Mouse (Mus musculus) mesoderm, embryonic 11.5 days (tissue): ENCODE results near the gene Gm21915.

ENCODE experiments used
- DNase-seq: peaks from one replicate; pipeline ENCODE4 v3.0.0-alpha.2; 2012; ENCODE audit warnings: low read depth, low spot score

Gene Gm21915

GRCm38 (mm10) chr9:40666190-40666803, 4.1 kb upstream of the Gm21915 start:
- DNase-seq, result no peak

DNA sequence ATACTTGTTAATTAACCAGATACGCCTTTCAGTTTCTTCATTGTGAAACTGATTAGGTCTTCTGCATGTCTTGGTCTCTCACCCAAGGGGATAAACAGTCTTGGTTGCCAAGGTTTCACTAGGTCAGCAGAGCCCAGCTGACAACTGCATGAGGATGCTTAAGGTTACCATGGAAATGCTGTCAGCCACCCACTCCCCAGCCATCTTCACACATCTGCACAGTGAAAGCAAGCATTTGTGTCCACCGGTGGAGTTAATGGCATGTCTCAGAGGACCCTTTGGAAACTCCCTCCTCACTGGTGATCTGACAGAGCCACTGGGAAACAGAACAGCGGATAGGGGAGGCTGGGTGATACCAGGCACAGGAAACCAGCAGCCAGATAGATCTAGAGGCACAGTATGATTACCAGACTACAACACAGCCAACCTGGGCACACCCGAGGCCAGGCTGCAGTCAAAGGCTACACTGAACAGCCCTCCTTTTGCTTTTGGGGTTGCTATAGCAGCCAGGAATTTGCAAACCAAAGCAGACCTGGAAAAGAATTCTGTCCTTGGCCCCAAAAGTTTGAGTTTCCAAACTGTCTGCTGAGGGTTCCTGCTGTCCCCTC, 1.0 kb downstream of the Gm21915 start:
- DNase-seq, result peak; percentile 57

DNA sequence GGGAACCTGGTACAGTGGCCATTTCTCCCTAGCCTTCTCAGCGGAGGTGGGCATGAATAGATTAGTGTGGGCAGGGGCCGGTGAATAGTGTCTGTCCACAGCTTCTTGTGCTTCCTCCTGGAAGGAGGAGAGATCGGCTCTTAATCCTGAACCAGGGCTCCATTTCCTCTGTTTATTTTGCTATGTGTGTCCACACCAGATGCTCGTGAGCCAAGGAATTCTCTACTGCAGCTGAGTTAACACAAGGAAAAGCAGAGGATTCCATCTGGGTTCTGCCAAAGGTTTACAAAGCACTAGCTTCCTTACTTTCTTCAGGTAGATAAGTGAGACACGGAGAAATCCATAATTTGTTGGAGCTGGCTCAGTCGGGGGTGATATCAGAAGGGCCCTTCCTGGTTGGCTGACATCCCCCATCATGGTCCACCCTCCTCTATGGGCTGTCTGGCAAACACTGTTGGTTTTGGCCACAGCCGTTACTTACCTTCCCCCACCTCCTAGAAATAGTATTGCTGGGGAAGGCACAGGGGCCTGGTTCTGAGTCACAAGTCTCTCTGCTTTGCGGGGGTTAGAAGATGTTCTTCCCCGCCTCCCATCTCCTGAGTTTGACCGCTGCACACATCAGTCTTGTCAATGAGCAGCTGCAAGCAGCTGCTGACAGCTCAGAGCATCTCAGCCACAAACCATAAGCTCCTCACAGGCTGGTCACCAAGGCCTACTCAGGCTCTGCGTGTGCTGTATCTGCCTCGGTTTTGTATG, 5.0 kb downstream of the Gm21915 start:
- DNase-seq, result no peak

- DNase-seq, result no peak
Observed at GRCm38 (mm10) chr9:40678653-40679052, 8.2 kb downstream of the Gm21915 start.

GRCm38 (mm10) chr9:40685801-40686420, 15.5 kb downstream of the Gm21915 start, which contains the start of gene Clmp:
Gene Clmp (plus strand): TSS chr9:40685962.
- peak; percentile 69 for DNase-seq

- peak; percentile 64 for DNase-seq
Observed at GRCm38 (mm10) chr9:40686421-40686899, 16.0 kb downstream of the Gm21915 start.

DNA sequence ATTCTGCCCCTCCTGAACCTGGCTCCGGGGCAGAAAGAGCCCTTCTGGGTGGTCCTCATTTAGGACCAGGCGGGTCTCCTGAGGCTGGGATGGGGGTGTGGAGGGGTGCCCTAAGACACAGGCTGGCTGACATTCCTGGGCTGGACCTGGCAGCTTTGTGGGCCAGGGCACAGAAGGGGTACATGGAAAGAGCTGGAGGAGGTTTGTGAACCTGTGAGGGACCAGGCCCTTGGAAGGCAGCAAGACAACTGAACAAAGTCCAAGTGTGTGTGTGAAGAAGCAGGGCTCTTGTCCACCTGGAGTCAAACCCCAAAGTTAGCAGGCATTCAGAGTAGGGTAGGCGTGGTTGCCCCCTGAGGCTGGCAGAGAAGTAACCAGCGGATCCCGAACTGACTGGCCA, 16.6 kb downstream of the Gm21915 start:
- DNase-seq, result no peak

DNA sequence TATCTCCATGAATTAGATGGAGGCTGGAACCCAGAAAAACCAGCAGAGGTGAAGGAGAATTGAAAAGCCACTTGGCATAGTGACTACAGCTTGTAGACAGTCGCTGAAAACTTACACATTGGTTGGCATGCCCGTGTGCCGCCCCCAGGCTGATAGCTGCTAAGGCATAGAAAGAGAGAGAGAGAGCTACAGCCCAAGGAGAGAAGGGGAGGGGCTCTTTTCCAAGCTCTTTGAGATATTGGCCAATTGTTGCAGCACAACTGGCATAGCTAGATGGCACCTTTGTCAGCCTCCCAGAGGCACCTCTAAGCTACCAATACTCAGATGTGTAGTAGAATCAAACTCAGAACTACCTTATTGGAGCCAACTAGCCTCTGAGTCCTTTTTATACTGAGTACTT, 17.1 kb downstream of the Gm21915 start:
- DNase-seq, result no peak

DNA sequence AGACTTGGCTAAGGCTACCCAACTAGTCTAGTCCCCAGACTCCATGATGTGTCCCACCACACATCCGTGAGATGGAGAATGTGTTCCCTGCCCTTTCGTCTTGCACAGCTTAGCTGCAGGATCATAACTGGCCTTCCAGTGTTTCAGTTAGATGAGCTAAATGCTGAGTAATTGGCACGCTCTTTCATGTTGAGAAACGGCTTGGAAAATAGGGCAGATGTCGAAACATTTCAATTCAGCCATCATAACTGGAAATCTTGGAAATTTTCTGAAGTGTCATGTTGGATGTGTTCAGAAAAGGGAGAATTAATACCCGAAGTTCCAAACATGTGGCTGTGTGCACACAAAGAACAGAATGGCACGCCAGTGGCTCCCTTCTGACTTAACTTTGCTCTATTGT, 20.1 kb downstream of the Gm21915 start:
- no peak for DNase-seq

DNA sequence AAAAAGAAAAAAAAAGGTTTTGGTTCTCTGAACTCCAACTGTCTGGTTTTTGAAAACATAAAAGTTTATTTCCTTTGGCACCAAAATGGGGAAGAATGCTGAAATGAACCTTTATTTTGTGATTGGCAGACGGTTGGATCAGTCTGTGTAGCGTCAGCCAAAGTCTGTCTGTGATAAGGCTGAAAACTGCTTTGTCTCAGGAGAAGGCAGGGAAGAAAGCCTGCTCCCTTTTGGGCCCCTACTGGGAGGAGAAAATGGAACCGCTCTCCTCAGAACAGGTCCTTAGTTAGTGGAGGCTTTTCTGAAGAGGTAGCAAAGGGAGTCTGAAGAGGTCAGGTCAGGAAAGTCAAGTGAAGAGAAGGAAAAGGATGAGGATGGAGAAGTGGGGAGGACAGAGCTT, 22.6 kb downstream of the Gm21915 start:
- no peak for DNase-seq

DNA sequence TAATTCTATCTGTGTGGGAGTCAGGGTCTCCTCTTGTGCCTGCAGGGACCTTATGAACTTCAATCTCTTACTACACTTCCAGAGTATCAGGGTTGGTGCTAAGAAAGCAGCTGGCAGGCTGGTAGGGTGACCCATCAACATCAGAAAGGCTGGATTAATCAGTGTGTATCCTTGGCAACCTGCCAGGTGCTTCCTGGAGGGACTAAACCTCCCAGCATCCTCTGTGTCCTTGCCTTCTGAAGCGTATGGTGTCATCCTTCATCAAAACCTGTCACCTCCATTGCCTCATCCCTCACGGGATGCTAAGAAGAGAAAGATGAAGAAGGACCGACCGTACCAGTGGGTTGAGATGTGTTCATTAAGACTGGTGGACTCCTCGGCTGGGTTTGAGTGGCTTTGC, 23.4 kb downstream of the Gm21915 start:
- peak; percentile 45 for DNase-seq

GRCm38 (mm10) chr9:40694284-40694683, 23.9 kb downstream of the Gm21915 start:
- DNase-seq, result no peak

DNA sequence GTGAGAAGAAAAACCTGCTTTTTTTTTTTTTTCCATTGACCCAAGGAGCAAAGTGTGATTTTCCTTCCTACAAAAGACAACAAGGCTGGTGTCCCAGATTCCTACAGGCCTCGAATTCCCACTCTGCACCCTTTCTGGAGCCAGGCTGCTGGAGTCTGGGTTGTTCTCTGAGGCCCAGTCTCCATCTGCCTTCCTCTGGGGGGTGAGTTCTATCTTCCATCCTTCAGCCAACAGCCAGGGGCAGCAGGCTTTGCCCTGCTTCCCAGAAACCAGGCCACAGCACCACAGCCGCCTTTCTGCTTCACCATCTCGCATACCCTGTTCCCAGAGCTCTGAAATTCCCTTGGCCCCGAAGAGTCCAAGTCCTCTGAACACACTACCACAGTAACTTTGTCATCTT, 25.7 kb downstream of the Gm21915 start:
- DNase-seq, result no peak

DNA sequence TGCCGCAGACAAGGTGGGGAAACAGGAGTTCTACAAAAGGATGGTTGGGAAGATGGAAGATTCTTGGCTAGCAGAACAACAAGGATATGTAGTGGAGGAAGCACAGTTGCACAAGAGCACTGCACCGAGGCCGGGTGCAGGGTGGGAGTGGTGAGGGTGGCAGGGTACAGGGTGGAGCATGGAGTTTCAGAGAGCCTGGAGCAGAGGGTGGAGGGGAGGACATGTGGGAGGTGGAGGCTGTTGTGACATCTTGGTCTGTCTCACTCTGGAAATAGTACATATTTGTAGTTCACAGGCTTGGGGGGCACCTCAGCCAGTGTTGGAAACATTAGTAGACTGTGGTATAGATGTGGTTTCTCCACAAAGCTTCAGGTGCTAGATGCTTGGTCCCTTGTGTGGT, 28.8 kb downstream of the Gm21915 start:
- no peak for DNase-seq

DNA sequence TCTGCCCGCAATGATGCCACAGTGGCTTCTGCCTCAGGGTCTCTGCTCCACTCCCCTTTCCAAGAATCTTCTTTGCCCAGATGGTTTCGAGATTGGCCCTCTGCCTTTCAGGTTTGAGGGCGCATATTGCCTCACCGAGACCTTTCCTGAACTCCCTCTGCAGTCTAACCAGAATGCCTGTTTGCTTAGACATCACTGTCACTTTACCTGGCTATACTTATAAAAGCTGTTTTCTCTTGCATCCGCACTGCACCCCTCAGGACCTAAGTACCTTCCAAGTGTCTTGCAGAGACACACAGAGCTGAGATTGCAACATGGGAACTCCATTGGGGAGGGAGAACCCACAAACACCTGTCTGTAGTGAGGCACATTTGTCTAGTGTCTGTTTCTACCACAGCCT, 29.8 kb downstream of the Gm21915 start:
- no peak for DNase-seq

GRCm38 (mm10) chr9:40704364-40705276, 34.2 kb downstream of the Gm21915 start:
- DNase-seq, result no peak

DNA sequence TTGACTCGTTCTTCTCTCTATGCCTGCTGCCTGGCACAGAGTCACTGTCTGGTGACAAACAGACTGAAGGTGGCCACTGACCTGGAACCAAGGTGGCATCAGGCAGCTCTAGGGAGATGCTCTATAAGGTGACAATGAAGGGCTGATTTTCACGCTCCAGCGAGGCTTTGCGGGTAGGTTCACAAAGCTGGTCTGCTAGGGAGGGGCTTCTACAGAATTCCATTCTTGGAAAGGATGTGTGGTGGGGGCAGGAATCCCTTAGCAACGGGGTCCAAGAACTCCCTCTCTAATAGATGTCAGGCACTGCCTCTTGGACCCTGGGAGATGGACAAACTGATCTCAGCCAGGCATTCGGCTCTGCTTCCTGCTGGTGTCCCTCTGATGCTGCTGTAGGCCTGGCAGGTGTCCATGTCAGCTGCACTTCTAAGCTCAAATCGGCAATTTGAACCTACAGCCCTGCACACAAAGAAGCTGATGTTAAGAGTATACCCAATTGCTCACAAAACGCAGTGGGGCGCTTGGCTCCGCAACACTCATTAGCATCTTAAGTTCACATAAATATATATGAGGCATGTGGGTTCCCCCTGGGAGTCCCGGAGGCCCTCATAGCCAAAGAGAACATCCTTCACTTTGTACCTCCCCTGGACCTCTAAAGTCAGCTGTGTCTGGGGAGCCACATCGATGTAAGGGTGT, 38.2 kb downstream of the Gm21915 start:
- DNase-seq, result no peak

DNA sequence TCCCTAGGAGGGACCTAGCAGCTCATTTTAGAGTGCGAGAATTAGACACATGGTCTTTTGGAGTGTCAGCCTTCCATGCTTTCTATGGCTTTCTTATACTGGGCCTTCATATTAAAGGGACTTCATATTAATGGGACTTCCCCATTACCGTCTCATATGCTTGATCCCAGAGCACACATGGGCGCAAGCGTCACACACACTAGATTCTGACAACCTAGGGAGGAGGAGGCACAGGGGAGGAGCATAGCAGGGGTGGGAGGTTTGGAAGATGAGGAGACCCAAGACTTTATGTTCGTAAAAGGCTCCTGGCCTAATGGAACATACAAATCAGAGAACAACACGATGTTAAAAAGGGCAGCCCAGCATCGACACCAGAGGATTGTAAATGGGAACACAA, 38.7 kb downstream of the Gm21915 start:
- no peak for DNase-seq

DNA sequence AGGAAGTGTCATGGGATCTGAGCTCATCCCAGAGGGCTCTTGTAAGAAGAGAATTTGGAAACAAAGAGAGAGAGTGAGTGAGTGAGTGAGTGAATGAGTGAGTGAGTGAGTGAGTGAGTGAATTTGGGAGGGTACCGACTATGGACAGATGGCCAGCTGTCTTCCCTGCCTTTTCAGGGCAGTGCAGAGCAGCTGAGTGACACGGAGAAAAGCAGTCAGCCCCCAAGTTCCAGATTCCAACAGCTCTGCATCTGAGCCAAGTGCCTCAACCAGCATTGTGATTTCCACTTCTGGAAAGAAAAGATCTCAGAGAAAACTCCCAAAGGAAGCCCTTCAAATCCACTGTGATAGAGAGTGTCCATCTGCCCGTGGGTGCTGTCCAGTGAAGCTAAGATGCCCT, 39.2 kb downstream of the Gm21915 start:
- DNase-seq, result no peak

GRCm38 (mm10) chr9:40709991-40710390, 39.6 kb downstream of the Gm21915 start:
- no peak for DNase-seq

DNA sequence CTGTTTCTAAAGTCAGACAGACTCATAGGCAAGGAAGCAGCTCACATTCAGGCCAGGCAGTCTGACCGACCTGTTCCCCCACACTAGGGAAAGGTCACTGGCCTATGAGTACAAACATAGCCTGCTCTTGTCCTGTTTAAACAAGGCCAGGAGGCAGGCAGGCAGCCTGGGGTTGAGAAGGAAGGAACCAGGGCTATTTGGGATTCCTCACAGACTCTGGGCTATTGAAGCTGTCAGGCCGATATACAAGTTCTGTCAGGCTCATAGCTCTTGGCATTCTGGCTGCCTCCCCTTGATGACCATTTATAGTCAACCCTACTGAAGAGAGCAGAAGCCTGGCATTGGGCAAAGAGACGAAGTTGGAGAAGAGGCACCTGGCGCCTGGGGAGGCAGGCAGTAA, 41.2 kb downstream of the Gm21915 start:
- no peak for DNase-seq
